Mouse (Mus musculus): ENCODE data around the gene Dlg5.

GRCm38 (mm10) chr14:24125069-24125468, 120.7 kb downstream of the Dlg5 start:
- TF ChIP-seq CTCF (IDR thresholded peaks at IDR 0.05; ENCODE audit: borderline replicate concordance, extremely low read depth, insufficient read depth, insufficient read length) = no peak
- TF ChIP-seq POLR2A (IDR thresholded peaks at IDR 0.05; ENCODE audit: borderline replicate concordance, extremely low read depth, insufficient read depth, insufficient read length, poor library complexity, severe bottlenecking) = no peak

Measured in brain, embryonic 14.5 days (tissue).